9 mouse cellular contexts compared by ENCODE assay signal in the genomic region with DNA sequence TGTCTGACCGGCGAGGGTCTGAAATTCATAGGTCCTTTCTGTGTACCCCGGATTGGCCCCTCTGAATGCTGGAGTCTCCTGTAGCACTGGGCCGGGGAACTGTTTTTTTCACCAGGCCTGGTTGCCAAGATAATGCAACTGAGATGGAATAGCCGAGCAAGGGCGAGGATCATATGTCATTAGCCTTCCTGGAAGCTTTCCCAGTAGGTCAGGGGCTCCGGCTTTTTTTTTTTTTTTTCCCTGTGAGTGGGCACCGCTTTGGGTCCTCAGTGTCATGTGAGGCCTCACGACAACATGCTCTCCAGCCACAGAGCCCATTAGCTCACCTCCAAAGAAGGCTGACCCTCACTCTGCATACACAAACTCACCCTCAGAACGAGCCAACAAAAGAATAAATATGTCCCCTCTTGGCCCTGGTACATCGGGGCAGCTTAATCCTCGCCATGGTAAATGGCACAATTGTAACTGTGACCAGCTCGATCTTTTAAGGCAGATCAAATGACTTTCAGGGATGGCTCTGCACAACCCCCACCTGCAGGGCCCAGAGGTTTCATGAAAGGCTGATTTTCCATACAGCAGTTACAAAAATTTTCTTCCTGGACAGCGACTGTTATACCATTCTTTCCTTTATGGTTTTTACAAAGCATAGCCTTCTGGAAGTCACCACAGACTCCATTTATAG. TPM values are rescaled to one million over a fixed set of nuclear protein-coding genes. Genes with fewer than 3 reads are reported as not detected.
DNase-seq lines count a peak whose midpoint lies in the region; ATAC-seq lines count a peak whose summit lies in the region.
"Had no signal": no experiment of that assay in that cellular context is flagged by ENCODE, and none has a peak within 500 bp of the region (broad histone marks: within the 10 kb centered on the region; RNA-seq: fewer than 3 reads in every experiment).

No protein-coding gene starts in this region.

- no peak overlapping the region for H3K4me3 ChIP-seq in brown adipose tissue, adult 24 weeks (ENCODE audit: insufficient read depth, low read depth, low read length)
- H3K4me3 ChIP-seq in heart, embryonic 15.5 days: no peak overlapping the region
- H3K4me3 ChIP-seq in midbrain, embryonic 13.5 days (replicated peaks): no peak overlapping the region

- no peak overlapping the region for H3K9ac ChIP-seq in heart, embryonic 15.5 days
- H3K9ac ChIP-seq in midbrain, embryonic 13.5 days (replicated peaks): no peak overlapping the region

- WGBS in heart, embryonic 15.5 days: 42% methylated on average over 14 of the region's 14 CpGs
- WGBS in midbrain, embryonic 13.5 days: 32% methylated on average over 14 of the region's 14 CpGs

- intact Hi-C loops in left cerebral cortex, postnatal 4 days (cut with DNase I): no loop called here

- peak overlapping the region; percentile 60 for H3K27ac ChIP-seq in brown adipose tissue, adult 24 weeks (replicated peaks; ENCODE audit: low read depth, low read length)
- H3K27ac ChIP-seq in heart, embryonic 15.5 days: peak overlapping the region; percentile 92
- peak overlapping the region; percentile 66 for H3K27ac ChIP-seq in midbrain, embryonic 13.5 days

- peaks cover 4% of the 10 kb centered on the region; the same call in 1 of the 2 replicates for H3K4me1 ChIP-seq in brown adipose tissue, adult 24 weeks (ENCODE audit: control insufficient read depth, insufficient read depth, insufficient read length, low read length)
- H3K4me1 ChIP-seq in heart, embryonic 15.5 days (replicated peaks): peaks cover 24% of the 10 kb centered on the region
- H3K4me1 ChIP-seq in midbrain, embryonic 13.5 days (replicated peaks): peaks cover 47% of the 10 kb centered on the region

- no peaks in the 10 kb centered on the region for H3K9me3 ChIP-seq in heart, embryonic 15.5 days (replicated peaks)
- H3K9me3 ChIP-seq in midbrain, embryonic 13.5 days: no peaks in the 10 kb centered on the region

- peak; percentile 8 for DNase-seq in left cerebral cortex, postnatal 4 days
- no peak for DNase-seq in left cerebral cortex, adult 8-10 months (ENCODE audit: low spot score in 2 of 2)
- no peak for DNase-seq in frontal cortex, adult 2 months (ENCODE audit: extremely low spot score in 1 of 2, low spot score in 1 of 2)
- no peak for DNase-seq in cerebellum, postnatal 36 days
- DNase-seq in urinary bladder, postnatal 10 days (ENCODE audit: low spot score): no peak

- peak; percentile 33 for ATAC-seq in heart, embryonic 15.5 days (replicated peaks; ENCODE audit: insufficient number of reproducible peaks, insufficient read depth, low FRiP score, low read depth)
- ATAC-seq in midbrain, embryonic 13.5 days: no peak

- no peaks in the 10 kb centered on the region for H3K36me3 ChIP-seq in heart, embryonic 15.5 days
- H3K36me3 ChIP-seq in midbrain, embryonic 13.5 days: no peaks in the 10 kb centered on the region

- no peak overlapping the region for H3K4me2 ChIP-seq in heart, embryonic 15.5 days
- H3K4me2 ChIP-seq in midbrain, embryonic 13.5 days (replicated peaks): 0 out of 2 replicates have a peak overlapping the region, but pooled peaks have one; percentile 11

- no peaks in the 10 kb centered on the region for H3K27me3 ChIP-seq in heart, embryonic 15.5 days
- no peaks in the 10 kb centered on the region for H3K27me3 ChIP-seq in midbrain, embryonic 13.5 days

RNA-seq across cellular contexts. Expression of gene Pbx1, which starts 44.3 kb away (rescaled TPM):
- 100 to 1,000 TPM; 284 to 303 TPM for total RNA-seq in left cerebral cortex, postnatal 4 days (2021)
- total RNA-seq in left cerebral cortex, adult 8-10 months (2022): 100 to 1,000 TPM; 136 to 166 (median 145) TPM
- polyA plus RNA-seq in brown adipose tissue, adult 24 weeks (2012; ENCODE audit: insufficient read depth, insufficient read length, missing spikeins): 10.7 and 15.1 TPM in 2 replicates
- polyA plus RNA-seq in heart, embryonic 15.5 days (2015; fragmentation: Nextera tagmentation; extraction: Ambion mirVana): 21.6 and 22.1 TPM in 2 replicates
- 84.9 and 91.4 TPM in 2 replicates for polyA plus RNA-seq in midbrain, embryonic 13.5 days (2015; fragmentation: Nextera tagmentation; extraction: Ambion mirVana)
- 125 and 130 TPM in 2 replicates for polyA plus RNA-seq in frontal cortex, adult 2 months (2012; rRNA removed)
- total RNA-seq: MEL had no signal
